Mouse (Mus musculus): ENCODE results near the gene Bcl7a. TPM values are rescaled to one million over a fixed set of nuclear protein-coding genes. Genes with fewer than 3 reads are reported as not detected.

Bcl7a gene
- total and polyA plus RNA-seq, 3 experiments, result 14.8 to 49.4 (median 41.0) TPM

DNA sequence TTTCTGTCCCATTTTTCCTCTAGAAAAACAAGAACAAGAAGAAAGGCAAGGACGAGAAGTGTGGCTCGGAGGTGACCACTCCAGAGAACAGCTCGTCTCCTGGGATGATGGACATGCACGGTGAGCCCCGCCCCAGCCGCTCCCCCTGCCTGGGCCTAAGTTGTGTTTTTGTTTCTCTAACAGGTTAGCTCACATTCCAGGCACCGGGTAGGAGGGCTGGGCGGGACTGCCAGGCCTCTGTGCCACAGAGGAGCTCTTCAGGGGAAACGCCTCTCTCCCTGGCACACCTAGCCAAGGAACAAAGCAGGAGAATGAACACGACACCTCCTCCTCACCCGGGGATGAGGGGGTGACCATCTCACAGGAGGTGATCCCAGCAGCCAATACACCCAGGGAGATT lies 12.3 kb downstream of the Bcl7a start:
- peaks cover under 1% of the 10 kb centered on the region for H3K4me1 ChIP-seq (ENCODE audit: insufficient read depth, low read depth, low read length)
- no peaks in the 10 kb centered on the region for H3K27me3 ChIP-seq (ENCODE audit: insufficient read depth, low read length)
- H3K4me3 ChIP-seq (ENCODE audit: low read depth, low read length), result no peak overlapping the region
- no peaks in the 10 kb centered on the region for H3K9me3 ChIP-seq (replicated peaks)
- TF ChIP-seq GATA1 (IDR thresholded peaks at IDR 0.05; ENCODE audit: borderline replicate concordance, low read length) (no peak), TAL1 (conservative IDR thresholded peaks at IDR 0.05; ENCODE audit: low read depth, low read length) (no peak), GATA2 (IDR thresholded peaks at IDR 0.05; ENCODE audit: borderline replicate concordance, low read depth, low read length) (no peak), CTCF (IDR thresholded peaks at IDR 0.05; ENCODE audit: low read depth, low read length) (no peak), POLR2AphosphoS5 (IDR thresholded peaks at IDR 0.05; ENCODE audit: insufficient replicate concordance, low read depth, low read length) (no peak)
- DNase-seq (ENCODE audit: low spot score), result no peak
- ATAC-seq (ENCODE audit: extremely low read depth, insufficient number of reproducible peaks, low FRiP score, poor library complexity, severe bottlenecking), result no peak
- H3K36me3 ChIP-seq (replicated peaks), result peaks cover 97% of the 10 kb centered on the region

DNA sequence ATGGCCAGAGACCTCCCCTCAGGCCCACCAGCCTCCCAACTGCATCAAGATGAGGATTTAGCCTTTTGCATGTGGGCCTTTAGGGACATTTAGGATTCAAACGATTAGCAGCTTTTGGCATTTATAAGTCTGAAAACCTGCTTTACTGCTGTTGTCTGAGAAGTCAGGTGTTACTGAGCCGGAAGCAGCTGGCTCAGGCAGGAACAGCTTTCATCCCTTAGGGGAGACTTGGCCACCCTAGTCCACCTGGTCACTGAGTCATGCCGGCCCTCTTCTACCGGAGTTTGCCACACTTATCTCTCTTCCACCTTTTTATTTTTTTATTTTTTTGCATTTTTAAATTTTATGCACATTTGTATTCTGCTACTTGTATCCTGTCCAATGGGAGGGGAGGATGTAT lies 13.6 kb downstream of the Bcl7a start:
- H3K36me3 ChIP-seq (replicated peaks), result peaks cover 97% of the 10 kb centered on the region
- no peak for DNase-seq (ENCODE audit: low spot score)
- H3K9me3 ChIP-seq (replicated peaks), result no peaks in the 10 kb centered on the region
- no peak for ATAC-seq (ENCODE audit: extremely low read depth, insufficient number of reproducible peaks, low FRiP score, poor library complexity, severe bottlenecking)
- H3K4me3 ChIP-seq (ENCODE audit: low read depth, low read length), result no peak overlapping the region
- TF ChIP-seq CTCF (IDR thresholded peaks at IDR 0.05; ENCODE audit: low read depth, low read length), result no peak
- H3K4me1 ChIP-seq (ENCODE audit: insufficient read depth, low read depth, low read length), result no peaks in the 10 kb centered on the region
- H3K27me3 ChIP-seq (ENCODE audit: insufficient read depth, low read length), result no peaks in the 10 kb centered on the region

DNA sequence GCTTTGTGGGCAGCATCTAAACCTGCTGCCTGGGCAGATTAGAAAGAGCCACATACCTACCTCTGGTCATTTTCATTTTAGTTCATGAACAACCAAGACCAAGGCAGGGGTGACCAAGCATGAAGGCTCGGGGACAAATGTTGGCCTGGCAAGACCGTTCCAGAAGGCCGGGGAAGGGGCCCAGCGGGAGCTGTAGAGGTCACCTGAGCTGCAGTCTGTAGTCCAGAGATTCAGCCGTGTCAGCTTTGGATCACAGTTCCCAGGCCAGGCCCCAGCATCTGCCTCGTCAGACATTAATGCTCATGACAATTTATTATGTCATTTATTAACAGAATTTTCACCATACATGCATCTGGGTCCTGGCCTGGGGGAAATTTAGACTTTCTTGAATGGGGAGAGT lies 15.8 kb downstream of the Bcl7a start:
- peaks cover 99% of the 10 kb centered on the region for H3K36me3 ChIP-seq (replicated peaks)
- TF ChIP-seq POLR2AphosphoS5 (IDR thresholded peaks at IDR 0.05; ENCODE audit: insufficient replicate concordance, low read depth, low read length) (no peak), GATA1 (IDR thresholded peaks at IDR 0.05; ENCODE audit: borderline replicate concordance, low read length) (no peak), TAL1 (conservative IDR thresholded peaks at IDR 0.05; ENCODE audit: low read depth, low read length) (no peak), GATA2 (IDR thresholded peaks at IDR 0.05; ENCODE audit: borderline replicate concordance, low read depth, low read length) (no peak), CTCF (IDR thresholded peaks at IDR 0.05; ENCODE audit: low read depth, low read length) (no peak)

DNA sequence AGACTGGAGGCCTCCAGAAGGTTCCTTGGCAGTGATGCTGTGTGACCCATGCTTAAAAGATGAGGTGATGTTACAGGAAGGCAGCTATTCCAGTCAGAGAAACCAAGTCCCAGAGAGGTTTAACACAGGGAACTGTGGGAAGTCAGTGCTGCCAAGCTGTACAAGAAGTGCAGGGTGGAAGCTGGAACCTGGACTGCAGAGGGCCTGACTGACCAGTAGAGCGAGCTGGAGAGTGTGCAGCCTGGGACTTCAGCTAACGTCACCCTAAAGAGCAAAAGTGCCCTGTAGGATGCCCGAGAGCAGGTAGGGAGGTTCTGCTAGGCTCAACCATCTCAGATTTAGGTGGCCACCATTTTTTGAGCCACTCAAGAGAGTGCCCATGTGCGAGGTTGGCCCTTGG lies 19.3 kb downstream of the Bcl7a start:
- no peaks in the 10 kb centered on the region for H3K9me3 ChIP-seq (replicated peaks)
- no peaks in the 10 kb centered on the region for H3K27me3 ChIP-seq (ENCODE audit: insufficient read depth, low read length)
- DNase-seq (ENCODE audit: low spot score) (no peak), ATAC-seq (ENCODE audit: extremely low read depth, insufficient number of reproducible peaks, low FRiP score, poor library complexity, severe bottlenecking) (no peak)
- peaks cover 95% of the 10 kb centered on the region for H3K36me3 ChIP-seq (replicated peaks)
- H3K4me3 ChIP-seq (ENCODE audit: low read depth, low read length), result no peak overlapping the region
- TF ChIP-seq GATA1 (IDR thresholded peaks at IDR 0.05; ENCODE audit: borderline replicate concordance, low read length), result no peak
- TF ChIP-seq POLR2AphosphoS5 (IDR thresholded peaks at IDR 0.05; ENCODE audit: insufficient replicate concordance, low read depth, low read length), result no peak
- no peaks in the 10 kb centered on the region for H3K4me1 ChIP-seq (ENCODE audit: insufficient read depth, low read depth, low read length)

More for the DNA sequence above, 15.8 kb downstream of the Bcl7a start:
- H3K4me3 ChIP-seq (ENCODE audit: low read depth, low read length), result no peak overlapping the region
- no peaks in the 10 kb centered on the region for H3K4me1 ChIP-seq (ENCODE audit: insufficient read depth, low read depth, low read length)
- H3K9me3 ChIP-seq (replicated peaks), result no peaks in the 10 kb centered on the region
- no peak for DNase-seq (ENCODE audit: low spot score)
- no peak for ATAC-seq (ENCODE audit: extremely low read depth, insufficient number of reproducible peaks, low FRiP score, poor library complexity, severe bottlenecking)
- no peaks in the 10 kb centered on the region for H3K27me3 ChIP-seq (ENCODE audit: insufficient read depth, low read length)

DNA sequence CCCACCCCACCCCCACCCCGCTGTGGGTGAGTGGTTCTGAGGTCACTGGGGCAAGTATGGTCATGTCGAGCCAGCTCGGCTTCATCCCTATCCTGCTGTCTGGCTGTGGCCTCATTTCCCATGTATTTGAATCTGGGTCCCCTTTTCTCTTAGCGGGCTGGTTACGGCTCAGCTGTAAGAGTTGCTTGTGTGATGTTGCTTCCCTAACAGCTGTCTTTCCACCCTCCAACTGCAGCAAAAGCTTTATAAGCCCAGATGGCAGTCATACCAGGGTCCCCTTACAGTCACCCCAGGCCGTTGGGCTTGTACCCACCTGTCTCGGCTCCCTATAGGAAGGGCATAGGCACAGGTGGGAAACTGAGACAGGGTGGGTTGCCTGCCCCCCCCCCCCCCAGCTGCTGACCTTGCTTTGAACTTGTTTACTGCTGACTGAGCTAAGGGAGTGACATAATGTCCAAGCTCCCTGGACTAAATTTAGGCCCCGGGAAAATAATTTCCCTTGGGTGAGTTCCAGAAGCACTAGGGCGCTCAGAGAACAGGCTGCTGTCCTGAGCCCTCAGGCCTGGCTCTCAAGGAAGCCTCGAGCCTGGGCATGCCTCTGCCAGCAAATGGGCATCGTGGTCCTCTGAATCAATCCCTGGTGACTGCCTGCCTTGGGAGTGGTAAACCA lies 20.8 kb downstream of the Bcl7a start:
- Histone ChIP-seq H3K9me3 (replicated peaks) (no peaks in the 10 kb centered on the region), H3K36me3 (replicated peaks) (peaks cover 95% of the 10 kb centered on the region), H3K27me3 (ENCODE audit: insufficient read depth, low read length) (no peaks in the 10 kb centered on the region), H3K4me1 (ENCODE audit: insufficient read depth, low read depth, low read length) (no peaks in the 10 kb centered on the region), H3K4me3 (ENCODE audit: low read depth, low read length) (no peak overlapping the region)
- TF ChIP-seq GATA1 (IDR thresholded peaks at IDR 0.05; ENCODE audit: borderline replicate concordance, low read length) (no peak), GATA2 (IDR thresholded peaks at IDR 0.05; ENCODE audit: borderline replicate concordance, low read depth, low read length) (no peak), CTCF (IDR thresholded peaks at IDR 0.05; ENCODE audit: low read depth, low read length) (no peak), TAL1 (conservative IDR thresholded peaks at IDR 0.05; ENCODE audit: low read depth, low read length) (no peak), POLR2AphosphoS5 (IDR thresholded peaks at IDR 0.05; ENCODE audit: insufficient replicate concordance, low read depth, low read length) (no peak)
- ATAC-seq (ENCODE audit: extremely low read depth, insufficient number of reproducible peaks, low FRiP score, poor library complexity, severe bottlenecking) (no peak), DNase-seq (ENCODE audit: low spot score) (no peak)

DNA sequence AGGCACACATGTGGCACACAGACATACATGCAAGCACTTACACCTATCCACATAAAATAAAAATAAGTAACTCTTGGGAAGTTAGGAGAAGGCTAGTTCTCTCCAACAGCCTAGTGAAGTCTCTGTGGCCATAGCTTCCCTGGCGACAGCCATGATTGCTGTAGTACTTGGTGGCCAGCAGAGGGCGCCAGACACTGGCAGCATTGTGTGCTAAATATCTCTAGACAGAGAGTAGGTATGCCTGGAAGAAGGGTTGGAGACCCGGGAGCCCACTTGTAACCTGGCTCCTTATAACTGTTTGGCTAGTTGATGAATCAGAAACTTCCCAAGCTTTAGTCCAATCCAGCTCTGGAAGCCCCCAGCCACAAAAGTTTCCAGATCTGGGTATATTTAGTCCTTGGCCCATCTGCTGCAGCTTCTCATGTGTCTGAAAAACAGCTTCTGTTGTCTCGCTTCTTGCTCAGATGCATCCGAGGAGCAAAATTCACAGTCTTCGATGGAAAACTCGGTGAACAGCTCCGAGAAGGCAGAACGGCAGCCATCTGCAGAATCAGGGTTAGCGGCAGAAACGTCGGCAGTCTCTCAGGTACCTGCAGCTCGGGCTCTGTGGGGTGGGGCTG lies 25.3 kb downstream of the Bcl7a start:
- ATAC-seq (ENCODE audit: extremely low read depth, insufficient number of reproducible peaks, low FRiP score, poor library complexity, severe bottlenecking) (no peak), DNase-seq (ENCODE audit: low spot score) (peak; percentile 28)
- no peaks in the 10 kb centered on the region for H3K4me1 ChIP-seq (ENCODE audit: insufficient read depth, low read depth, low read length)
- no peak overlapping the region for H3K4me3 ChIP-seq (ENCODE audit: low read depth, low read length)
- H3K9me3 ChIP-seq (replicated peaks), result no peaks in the 10 kb centered on the region
- peaks cover 93% of the 10 kb centered on the region for H3K36me3 ChIP-seq (replicated peaks)
- no peaks in the 10 kb centered on the region for H3K27me3 ChIP-seq (ENCODE audit: insufficient read depth, low read length)
- peak; percentile 93 for TF ChIP-seq CTCF (IDR thresholded peaks at IDR 0.05; ENCODE audit: low read depth, low read length)
- no peak for TF ChIP-seq TAL1 (conservative IDR thresholded peaks at IDR 0.05; ENCODE audit: low read depth, low read length)

DNA sequence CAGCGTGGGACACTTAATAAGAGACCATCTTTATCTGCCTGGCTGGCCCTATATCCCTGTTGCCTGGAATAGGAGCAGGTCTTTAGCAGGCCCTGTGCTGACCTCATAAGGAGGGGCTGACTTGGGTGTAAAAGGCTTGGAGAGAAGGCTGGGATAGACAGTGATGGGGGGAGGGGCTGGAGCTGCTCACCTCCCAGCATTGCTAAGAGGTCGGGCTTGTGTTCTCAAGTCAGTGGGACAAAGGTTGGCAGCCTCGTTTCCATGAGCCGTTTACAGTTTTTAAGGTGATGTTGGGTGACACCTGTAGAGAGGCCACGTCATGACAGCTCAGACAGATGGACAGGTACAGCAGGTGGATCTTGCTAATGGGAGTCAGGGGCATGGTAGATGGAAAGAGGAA lies 26.4 kb downstream of the Bcl7a start:
- DNase-seq (ENCODE audit: low spot score) (no peak), ATAC-seq (ENCODE audit: extremely low read depth, insufficient number of reproducible peaks, low FRiP score, poor library complexity, severe bottlenecking) (no peak)
- Histone ChIP-seq H3K36me3 (replicated peaks) (peaks cover 89% of the 10 kb centered on the region), H3K4me3 (ENCODE audit: low read depth, low read length) (no peak overlapping the region), H3K9me3 (replicated peaks) (no peaks in the 10 kb centered on the region), H3K27me3 (ENCODE audit: insufficient read depth, low read length) (no peaks in the 10 kb centered on the region), H3K4me1 (ENCODE audit: insufficient read depth, low read depth, low read length) (no peaks in the 10 kb centered on the region)
- TF ChIP-seq TAL1 (conservative IDR thresholded peaks at IDR 0.05; ENCODE audit: low read depth, low read length), result no peak
- no peak for TF ChIP-seq GATA1 (IDR thresholded peaks at IDR 0.05; ENCODE audit: borderline replicate concordance, low read length)
- TF ChIP-seq GATA2 (IDR thresholded peaks at IDR 0.05; ENCODE audit: borderline replicate concordance, low read depth, low read length), result no peak
- no peak for TF ChIP-seq CTCF (IDR thresholded peaks at IDR 0.05; ENCODE audit: low read depth, low read length)
- no peak for TF ChIP-seq POLR2AphosphoS5 (IDR thresholded peaks at IDR 0.05; ENCODE audit: insufficient replicate concordance, low read depth, low read length)
